ENCODE assay signal across 13 mouse cellular contexts in the genomic region with DNA sequence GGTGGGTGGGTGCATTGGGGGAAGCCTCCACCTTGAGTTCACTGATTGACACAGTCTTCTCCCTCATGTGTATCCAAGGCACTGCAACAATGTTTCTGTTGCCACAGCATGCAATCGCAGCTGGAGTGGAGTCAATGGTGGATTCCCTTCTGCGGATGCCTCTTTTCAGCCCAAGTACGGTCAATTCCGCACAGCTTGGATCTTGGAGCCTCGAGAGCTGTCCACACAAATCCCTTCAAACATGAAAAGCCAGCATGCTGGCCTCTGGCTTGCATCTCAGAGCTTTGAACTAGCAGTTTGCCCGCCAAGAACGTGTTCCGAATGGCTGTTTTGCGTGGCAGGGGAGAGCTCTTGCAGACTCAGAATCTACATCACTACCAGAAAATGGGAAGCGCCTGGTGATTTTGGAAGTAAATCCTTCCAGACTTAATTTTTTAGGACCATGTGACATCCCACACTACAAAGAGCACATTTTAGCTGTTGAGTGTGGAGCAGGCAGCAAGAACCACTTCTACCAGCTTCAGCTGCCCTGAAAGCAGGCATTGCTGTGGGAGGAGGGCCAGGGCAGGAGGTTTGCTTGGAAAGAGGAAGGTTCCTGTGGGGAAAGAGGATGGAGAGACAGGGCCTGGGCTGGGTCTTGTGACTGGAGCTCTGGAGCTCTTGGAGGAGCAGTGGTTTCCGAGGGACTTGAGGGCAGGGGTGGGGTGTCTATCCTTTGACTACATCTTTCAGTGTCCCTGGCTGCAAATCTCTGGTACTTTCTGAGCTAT.
A peak's percentile ranks its signal among the peaks of the same experiment; 100 is the strongest.
DNase-seq lines count a peak whose midpoint lies in the region; ATAC-seq lines count a peak whose summit lies in the region.
"Had no signal": no experiment of that assay in that cellular context is flagged by ENCODE, and none has a peak within 500 bp of the region (broad histone marks: within the 10 kb centered on the region; RNA-seq: fewer than 3 reads in every experiment).

No protein-coding gene starts in this region.

- H3K9me3 ChIP-seq in heart, embryonic 10.5 days: no peaks in the 10 kb centered on the region
- H3K9me3 ChIP-seq in embryonic facial prominence, embryonic 15.5 days (replicated peaks): no peaks in the 10 kb centered on the region
- H3K9me3 ChIP-seq in stomach, embryonic 15.5 days: no peaks in the 10 kb centered on the region
- H3K9me3 ChIP-seq: forebrain, embryonic 10.5 days; liver, embryonic 13.5 days had no signal

- intact Hi-C loops in heart, postnatal 36 days (cut with DNase I): no loop called here

- H3K4me2 ChIP-seq in embryonic facial prominence, embryonic 15.5 days (replicated peaks): no peak overlapping the region
- H3K4me2 ChIP-seq in stomach, embryonic 15.5 days: no peak overlapping the region
- H3K4me2 ChIP-seq: liver, embryonic 13.5 days had no signal

- H3K4me3 ChIP-seq in heart, embryonic 10.5 days: no peak overlapping the region
- no peak overlapping the region for H3K4me3 ChIP-seq in embryonic facial prominence, embryonic 15.5 days (replicated peaks)
- no peak overlapping the region for H3K4me3 ChIP-seq in stomach, embryonic 15.5 days (replicated peaks)
- H3K4me3 ChIP-seq: forebrain, embryonic 10.5 days; left cerebral cortex, adult 2 months; liver, embryonic 13.5 days had no signal

- H3K27me3 ChIP-seq in heart, embryonic 10.5 days (ENCODE audit: insufficient read depth, poor library complexity, severe bottlenecking): no peaks in the 10 kb centered on the region
- H3K27me3 ChIP-seq in embryonic facial prominence, embryonic 15.5 days: no peaks in the 10 kb centered on the region
- H3K27me3 ChIP-seq in stomach, embryonic 15.5 days (replicated peaks): no peaks in the 10 kb centered on the region
- H3K27me3 ChIP-seq: liver, embryonic 13.5 days had no signal

- 78% methylated on average over 11 of the region's 11 CpGs for WGBS in heart, embryonic 10.5 days
- WGBS in embryonic facial prominence, embryonic 15.5 days: 53% methylated on average over 11 of the region's 11 CpGs
- WGBS in stomach, embryonic 15.5 days: 61% methylated on average over 11 of the region's 11 CpGs

- 0 out of 2 replicates have a peak overlapping the region, but pooled peaks have one; percentile 25 for H3K27ac ChIP-seq in heart, embryonic 10.5 days
- peak overlapping the region; percentile 81 for H3K27ac ChIP-seq in embryonic facial prominence, embryonic 15.5 days (replicated peaks)
- H3K27ac ChIP-seq in stomach, embryonic 15.5 days: peak overlapping the region; percentile 68
- H3K27ac ChIP-seq: forebrain, embryonic 10.5 days; left cerebral cortex, adult 2 months; liver, embryonic 13.5 days had no signal

- ATAC-seq in embryonic facial prominence, embryonic 15.5 days (ENCODE audit: insufficient number of reproducible peaks, low FRiP score, low TSS enrichment, low read depth): peak; percentile 32; the same call in 1 of the 2 replicates
- ATAC-seq in stomach, embryonic 15.5 days (ENCODE audit: insufficient read depth, low FRiP score, low read depth): no peak

- H3K9ac ChIP-seq in embryonic facial prominence, embryonic 15.5 days: no peak overlapping the region
- H3K9ac ChIP-seq in stomach, embryonic 15.5 days: no peak overlapping the region
- H3K9ac ChIP-seq: liver, embryonic 13.5 days had no signal

- no peak for DNase-seq in heart, embryonic 10.5 days (ENCODE audit: low spot score)
- no peak for DNase-seq in heart, postnatal 36 days
- DNase-seq in testis, postnatal 14 days (ENCODE audit: low spot score): peak; percentile 63
- DNase-seq in testis, postnatal 10 days (ENCODE audit: low spot score): no peak
- no peak for DNase-seq in spleen, postnatal 36 days (ENCODE audit: low spot score in 2 of 2)
- DNase-seq in left cerebral cortex, adult 9 months (ENCODE audit: low spot score in 2 of 2): no peak
- DNase-seq: adrenal gland, postnatal 10 days; liver, embryonic 13.5 days; lung, postnatal 10 days had no signal

- peaks cover 25% of the 10 kb centered on the region for H3K4me1 ChIP-seq in heart, embryonic 10.5 days
- peaks cover 25% of the 10 kb centered on the region for H3K4me1 ChIP-seq in embryonic facial prominence, embryonic 15.5 days
- peaks cover 5% of the 10 kb centered on the region for H3K4me1 ChIP-seq in stomach, embryonic 15.5 days
- H3K4me1 ChIP-seq: liver, embryonic 13.5 days had no signal

- H3K36me3 ChIP-seq in heart, embryonic 10.5 days: no peaks in the 10 kb centered on the region
- H3K36me3 ChIP-seq in embryonic facial prominence, embryonic 15.5 days: no peaks in the 10 kb centered on the region
- H3K36me3 ChIP-seq in stomach, embryonic 15.5 days: no peaks in the 10 kb centered on the region
- H3K36me3 ChIP-seq: forebrain, embryonic 10.5 days; liver, embryonic 13.5 days had no signal

Comparison
In these comparisons a context has a peak if more than half of its experiments do, and no peak if none do; other contexts are left out.
1. H3K27ac ChIP-seq: peak in every context shown above with its lines; median percentile 81 in embryonic facial prominence, embryonic 15.5 days; 68 in stomach, embryonic 15.5 days; 25 in heart, embryonic 10.5 days.